Comparison of ENCODE assay signal across 8 mouse cellular contexts in the genomic region with DNA sequence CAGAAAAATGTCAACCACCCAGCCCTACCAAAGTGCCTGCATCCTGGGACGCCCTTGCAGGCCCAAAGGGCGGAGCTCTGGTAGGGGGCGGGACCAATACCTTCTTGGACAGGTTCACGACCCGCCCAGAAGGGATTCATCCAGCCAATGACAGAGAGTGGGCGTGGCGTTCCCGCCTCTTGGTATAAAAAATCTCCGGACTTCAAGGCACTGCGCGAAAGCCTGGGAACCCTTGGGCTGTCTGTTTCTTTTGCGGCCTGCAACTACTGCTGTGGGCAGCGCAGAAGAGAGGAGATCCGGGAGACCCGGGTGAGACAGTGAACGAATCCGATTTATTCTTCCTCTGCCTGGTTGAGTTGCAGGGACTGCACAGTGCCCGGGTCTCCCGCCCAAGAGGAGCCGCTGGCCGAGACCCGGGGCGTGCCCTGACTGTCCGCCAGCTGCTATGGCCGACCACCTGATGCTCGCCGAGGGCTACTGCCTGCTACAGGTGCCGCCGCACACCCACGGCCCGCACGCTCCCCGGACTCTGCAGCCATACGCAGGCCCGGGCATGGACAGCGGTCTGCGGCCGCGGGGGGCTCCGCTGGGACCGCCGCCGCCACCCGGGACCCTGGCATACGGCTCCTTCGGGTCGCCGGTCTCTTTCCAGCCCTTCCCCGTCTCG. TPM values are rescaled to one million over a fixed set of nuclear protein-coding genes. Genes with fewer than 3 reads are reported as not detected.
DNase-seq lines count a peak whose midpoint lies in the region; ATAC-seq and TF ChIP-seq lines count a peak whose summit lies in the region.

Cited4 (plus strand) TSS at position 215 of the 667 bp plus-strand sequence.

- no peaks in the 10 kb centered on the region for H3K4me1 ChIP-seq in lung, embryonic 14.5 days (ENCODE audit: insufficient read depth)
- H3K4me1 ChIP-seq in thymus, adult 2 months (replicated peaks; ENCODE audit: control insufficient read depth, insufficient read depth, low read length) = peaks cover 17% of the 10 kb centered on the region

- H3K4me2 ChIP-seq in lung, embryonic 14.5 days = peak within 1 kb of the TSS; percentile 99

- H3K9ac ChIP-seq in lung, embryonic 14.5 days = peak within 1 kb of the TSS; percentile 58

- no peaks in the 10 kb centered on the region for H3K36me3 ChIP-seq in lung, embryonic 14.5 days (ENCODE audit: insufficient read depth)
- H3K36me3 ChIP-seq in thymus, adult 2 months (ENCODE audit: control insufficient read depth, insufficient read depth, low read length) = no peaks in the 10 kb centered on the region

- H3K27me3 ChIP-seq in lung, embryonic 14.5 days (ENCODE audit: insufficient read depth, low read length) = peaks cover 27% of the 10 kb centered on the region
- H3K27me3 ChIP-seq in thymus, adult 2 months (ENCODE audit: control insufficient read depth, insufficient read depth, low read length) = no peaks in the 10 kb centered on the region; the same call in 1 of the 2 replicates

- DNase-seq in MEL-GATA-1-ER (ENCODE audit: extremely low read depth, low read depth) = peak; percentile 94
- peak; percentile 95 for DNase-seq in cerebellum, adult 9-11 months
- DNase-seq in layer of hippocampus, adult 8-10 months (ENCODE audit: low spot score in 2 of 2) = peak; percentile 70 to 72
- peak; percentile 95 for DNase-seq in lung, embryonic 14.5 days
- peak; percentile 90 for DNase-seq in ovary, adult 18-20 months (ENCODE audit: low spot score)
- DNase-seq in thymus, adult 2 months = peak; percentile 91

- H3K9me3 ChIP-seq in lung, embryonic 14.5 days (ENCODE audit: low read depth, low read length) = no peaks in the 10 kb centered on the region

- WGBS in lung, embryonic 14.5 days = under 1% methylated on average over 50 of the region's 50 CpGs
- WGBS in thymus, adult 2 months = 1% methylated on average over 49 of the region's 50 CpGs

- H3K27ac ChIP-seq in lung, embryonic 14.5 days (ENCODE audit: low read depth) = peak within 1 kb of the TSS; percentile 50; the same call in 1 of the 2 replicates
- no peak within 1 kb of the TSS for H3K27ac ChIP-seq in thymus, adult 2 months (ENCODE audit: control insufficient read depth, insufficient read depth, low read length)

- TF ChIP-seq CTCF in lung, embryonic 14.5 days (IDR thresholded peaks at IDR 0.05; ENCODE audit: low read depth) = no peak
- no peak for TF ChIP-seq CTCF in thymus, adult 2 months (IDR thresholded peaks at IDR 0.05; ENCODE audit: borderline replicate concordance, control insufficient read depth, extremely low read depth, insufficient read depth, low read length, poor library complexity)

- 0 out of 2 replicates have a peak, but pooled peaks have one; percentile 29 for TF ChIP-seq POLR2A in thymus, adult 2 months (IDR thresholded peaks at IDR 0.05; ENCODE audit: control insufficient read depth, extremely low read depth, insufficient read depth, low read length, poor library complexity)

- ATAC-seq in frontal cortex, adult (ENCODE audit: low TSS enrichment) = peak; percentile 53
- ATAC-seq in hematopoietic stem cell, adult 5-6 weeks (replicated peaks in 1 of 2; ENCODE audit: insufficient read depth in 1 of 2, low FRiP score in 2 of 2, low TSS enrichment in 1 of 2, low read depth in 1 of 2, poor library complexity in 2 of 2, severe bottlenecking in 2 of 2) = peak; percentile 84 to 85
- ATAC-seq in lung, embryonic 14.5 days (ENCODE audit: insufficient read depth) = peak; percentile 91

- peak within 1 kb of the TSS; percentile 55 for H3K4me3 ChIP-seq in lung, embryonic 14.5 days (ENCODE audit: low read depth, low read length)
- H3K4me3 ChIP-seq in thymus, adult 2 months (ENCODE audit: control insufficient read depth, insufficient read depth, low read length) = peak within 1 kb of the TSS; percentile 51

RNA-seq across cellular contexts. Expression of gene Cited4, which starts in this region (rescaled TPM):
- 0.56 and 2.3 TPM in 2 replicates for total RNA-seq in hematopoietic stem cell, adult 5-6 weeks (2017)
- 1 to 10 TPM; 1.5 to 3.7 (median 3.1) TPM for total RNA-seq in layer of hippocampus, adult 8-10 months (2022)
- 1.6 and 2.3 TPM in 2 replicates for polyA plus RNA-seq in lung, embryonic 14.5 days (2014; fragmentation: Nextera tagmentation; extraction: Ambion mirVana)
- polyA plus RNA-seq in thymus, adult 2 months (2012; rRNA removed) = 6.5 and 9.2 TPM in 2 replicates
